Mouse (Mus musculus): ENCODE results near the gene Commd3. TPM values are rescaled to one million over a fixed set of nuclear protein-coding genes. Genes with fewer than 3 reads are reported as not detected.

Gene Commd3
- polyA plus RNA-seq, 2 experiments = 36.2 to 101 TPM

DNA sequence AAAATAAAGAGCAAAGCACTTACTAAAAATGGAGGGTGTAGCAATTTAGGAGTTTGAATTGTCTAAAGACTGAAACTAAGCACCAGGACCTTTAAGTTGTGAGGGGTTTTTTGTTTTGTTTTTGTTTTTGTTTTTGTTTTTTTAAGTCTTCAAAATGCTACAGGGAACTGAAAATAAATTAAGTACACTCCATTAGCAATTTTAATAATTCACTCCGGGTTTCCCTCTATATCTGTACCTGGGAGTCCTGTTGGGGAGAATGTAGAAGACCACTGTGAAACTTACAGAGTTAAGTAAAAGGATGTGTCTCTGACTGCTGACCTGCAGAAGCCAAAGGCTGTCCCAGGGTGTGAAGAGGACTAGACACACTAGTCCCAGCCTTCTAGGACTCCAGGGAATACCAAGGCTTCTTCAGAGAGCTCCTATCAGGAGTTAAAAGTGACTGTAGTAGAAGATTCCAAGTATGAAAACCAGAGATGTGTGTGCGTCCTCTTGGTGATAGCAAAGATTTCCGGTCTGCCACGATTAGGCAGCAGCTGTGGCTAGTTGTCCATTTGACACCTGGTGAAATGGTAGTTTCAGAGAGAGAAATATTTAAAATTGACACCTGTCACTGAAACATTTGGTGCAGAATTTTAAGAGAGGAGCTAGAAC is 25.5 kb downstream of the Commd3 start:
- TF ChIP-seq EP300 (IDR thresholded peaks at IDR 0.05; ENCODE audit: low read depth) (no peak), CTCF (IDR thresholded peaks at IDR 0.05; ENCODE audit: low read depth) (no peak)
- Histone ChIP-seq H3K4me3 (ENCODE audit: insufficient read depth in 1 of 2, low read depth in 2 of 2, low read length in 2 of 2) (no peak overlapping the region), H3K27ac (no peak overlapping the region), H3K36me3 (replicated peaks; ENCODE audit: control insufficient read depth, insufficient read depth, low read depth) (no peaks in the 10 kb centered on the region), H3K27me3 (ENCODE audit: control insufficient read depth, insufficient read depth, low read length) (peaks cover 79% of the 10 kb centered on the region), H3K9ac (replicated peaks) (no peak overlapping the region), H3K9me3 (ENCODE audit: control insufficient read depth, low read length) (no peaks in the 10 kb centered on the region), H3K4me1 (replicated peaks; ENCODE audit: control insufficient read depth in 2 of 2, insufficient read depth in 2 of 2, low read length in 1 of 2) (peaks cover 0 to 2% of the 10 kb centered on the region in 2 experiments; a peak in 1 of 4 replicates), H3K4me2 (ENCODE audit: low read depth) (no peak overlapping the region)
- 4% methylated on average over 4 of the region's 4 CpGs for WGBS (ENCODE audit: insufficient replicate concordance)
- DNase-seq (ENCODE audit: low read depth in 3 of 3, low spot score in 3 of 3) (no peak), ATAC-seq (ENCODE audit: insufficient read depth) (no peak)

- Histone ChIP-seq H3K9ac (replicated peaks) (no peak overlapping the region), H3K9me3 (ENCODE audit: control insufficient read depth, low read length) (no peaks in the 10 kb centered on the region), H3K4me2 (ENCODE audit: low read depth) (no peak overlapping the region), H3K4me3 (ENCODE audit: insufficient read depth in 1 of 2, low read depth in 2 of 2, low read length in 2 of 2) (no peak overlapping the region), H3K27me3 (ENCODE audit: control insufficient read depth, insufficient read depth, low read length) (peaks cover 70% of the 10 kb centered on the region), H3K4me1 (replicated peaks; ENCODE audit: control insufficient read depth in 2 of 2, insufficient read depth in 2 of 2, low read length in 1 of 2) (no peaks in the 10 kb centered on the region), H3K27ac (no peak overlapping the region), H3K36me3 (replicated peaks; ENCODE audit: control insufficient read depth, insufficient read depth, low read depth) (no peaks in the 10 kb centered on the region)
- WGBS (ENCODE audit: insufficient replicate concordance) = 1% methylated on average over 55 of the region's 56 CpGs
- TF ChIP-seq EP300 (IDR thresholded peaks at IDR 0.05; ENCODE audit: low read depth) (no peak), CTCF (IDR thresholded peaks at IDR 0.05; ENCODE audit: low read depth) (no peak)
- DNase-seq (ENCODE audit: low read depth in 3 of 3, low spot score in 3 of 3) (no peak), ATAC-seq (ENCODE audit: insufficient read depth) (no peak)
Measured at GRCm38 (mm10) chr2:18698663-18699385, 26.6 kb downstream of the Commd3 start.

DNA sequence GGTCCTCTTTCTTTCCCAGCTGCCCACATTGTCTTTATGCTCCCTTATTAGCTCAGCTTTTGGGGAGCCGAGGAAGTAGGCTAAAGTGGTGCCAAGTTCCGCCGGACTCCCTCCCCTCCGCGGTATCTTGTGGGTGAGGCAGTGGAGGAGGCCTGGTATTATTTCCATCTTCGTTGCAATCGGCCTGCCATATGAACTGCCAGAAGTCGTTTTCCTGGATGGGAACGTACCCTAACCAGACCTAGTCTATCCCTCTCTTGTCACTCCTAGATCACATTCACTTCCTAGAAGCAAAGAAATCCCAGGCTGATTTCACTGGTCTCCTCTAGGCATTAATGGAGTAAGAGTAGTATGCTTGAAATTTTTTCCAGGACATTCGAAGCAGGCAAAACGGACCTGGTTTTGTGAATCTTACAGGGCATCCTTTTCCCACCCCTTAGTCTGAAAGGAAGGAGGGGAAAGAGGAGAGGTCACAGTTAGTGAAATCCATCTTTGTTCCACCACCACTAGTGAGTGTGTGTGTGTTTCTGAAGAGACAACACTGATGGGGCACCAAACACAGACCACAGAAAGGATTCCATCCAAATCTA is 27.3 kb downstream of the Commd3 start:
- DNase-seq (ENCODE audit: low read depth in 3 of 3, low spot score in 3 of 3) = no peak
- no peaks in the 10 kb centered on the region for H3K9me3 ChIP-seq (ENCODE audit: control insufficient read depth, low read length)
- TF ChIP-seq CTCF (IDR thresholded peaks at IDR 0.05; ENCODE audit: low read depth) = no peak
- no peak for TF ChIP-seq EP300 (IDR thresholded peaks at IDR 0.05; ENCODE audit: low read depth)
- no peak overlapping the region for H3K4me2 ChIP-seq (ENCODE audit: low read depth)
- WGBS (ENCODE audit: insufficient replicate concordance) = 3% methylated on average over 11 of the region's 11 CpGs
- no peak overlapping the region for H3K9ac ChIP-seq (replicated peaks)
- no peak overlapping the region for H3K4me3 ChIP-seq (ENCODE audit: insufficient read depth in 1 of 2, low read depth in 2 of 2, low read length in 2 of 2)
- H3K27ac ChIP-seq = no peak overlapping the region
- H3K27me3 ChIP-seq (ENCODE audit: control insufficient read depth, insufficient read depth, low read length) = peaks cover 63% of the 10 kb centered on the region
- no peak for ATAC-seq (ENCODE audit: insufficient read depth)
- H3K36me3 ChIP-seq (replicated peaks; ENCODE audit: control insufficient read depth, insufficient read depth, low read depth) = no peaks in the 10 kb centered on the region
- no peaks in the 10 kb centered on the region for H3K4me1 ChIP-seq (replicated peaks; ENCODE audit: control insufficient read depth in 2 of 2, insufficient read depth in 2 of 2, low read length in 1 of 2)

GRCm38 (mm10) chr2:18710356-18710755 is 38.2 kb downstream of the Commd3 start:
- no peaks in the 10 kb centered on the region for H3K36me3 ChIP-seq (replicated peaks; ENCODE audit: control insufficient read depth, insufficient read depth, low read depth)
- no peak overlapping the region for H3K27ac ChIP-seq
- no peak for DNase-seq (ENCODE audit: low read depth in 3 of 3, low spot score in 3 of 3)
- no peak for ATAC-seq (ENCODE audit: insufficient read depth)
- H3K9ac ChIP-seq (replicated peaks) = no peak overlapping the region
- no peaks in the 10 kb centered on the region for H3K4me1 ChIP-seq (replicated peaks; ENCODE audit: control insufficient read depth in 2 of 2, insufficient read depth in 2 of 2, low read length in 1 of 2)
- 39% methylated on average over 3 of the region's 3 CpGs for WGBS (ENCODE audit: insufficient replicate concordance)
- H3K27me3 ChIP-seq (ENCODE audit: control insufficient read depth, insufficient read depth, low read length) = no peaks in the 10 kb centered on the region
- TF ChIP-seq EP300 (IDR thresholded peaks at IDR 0.05; ENCODE audit: low read depth) = no peak
- no peak for TF ChIP-seq CTCF (IDR thresholded peaks at IDR 0.05; ENCODE audit: low read depth)
- no peak overlapping the region for H3K4me2 ChIP-seq (ENCODE audit: low read depth)
- H3K4me3 ChIP-seq (ENCODE audit: insufficient read depth in 1 of 2, low read depth in 2 of 2, low read length in 2 of 2) = no peak overlapping the region
- no peaks in the 10 kb centered on the region for H3K9me3 ChIP-seq (ENCODE audit: control insufficient read depth, low read length)

DNA sequence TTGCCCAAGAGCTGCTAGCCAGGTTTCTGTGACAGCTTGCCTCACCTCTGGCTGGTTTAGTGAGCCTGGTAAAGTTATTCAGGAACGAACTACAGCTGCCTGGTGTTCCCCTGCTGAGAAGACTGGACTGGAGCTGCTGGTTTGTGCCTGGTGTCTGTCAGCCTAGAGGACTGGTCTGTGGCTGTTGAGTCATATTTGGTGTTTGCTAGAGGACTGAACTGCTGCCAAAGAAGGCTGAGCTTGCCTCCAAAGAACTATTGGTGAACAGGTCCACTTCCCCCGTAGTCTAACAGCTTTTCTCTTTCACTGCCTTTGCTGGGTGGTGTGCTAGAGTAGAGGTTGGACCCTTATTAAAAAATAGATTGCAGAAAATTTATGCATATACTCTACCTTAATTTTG is 40.9 kb downstream of the Commd3 start:
- TF ChIP-seq CTCF (IDR thresholded peaks at IDR 0.05; ENCODE audit: low read depth) = no peak
- no peak for TF ChIP-seq EP300 (IDR thresholded peaks at IDR 0.05; ENCODE audit: low read depth)
- Histone ChIP-seq H3K27ac (no peak overlapping the region), H3K4me3 (ENCODE audit: insufficient read depth in 1 of 2, low read depth in 2 of 2, low read length in 2 of 2) (no peak overlapping the region), H3K9me3 (ENCODE audit: control insufficient read depth, low read length) (no peaks in the 10 kb centered on the region), H3K9ac (replicated peaks) (no peak overlapping the region), H3K4me1 (replicated peaks; ENCODE audit: control insufficient read depth in 2 of 2, insufficient read depth in 2 of 2, low read length in 1 of 2) (no peaks in the 10 kb centered on the region), H3K27me3 (ENCODE audit: control insufficient read depth, insufficient read depth, low read length) (no peaks in the 10 kb centered on the region), H3K36me3 (replicated peaks; ENCODE audit: control insufficient read depth, insufficient read depth, low read depth) (no peaks in the 10 kb centered on the region), H3K4me2 (ENCODE audit: low read depth) (no peak overlapping the region)
- 52% methylated on average over 2 of the region's 2 CpGs for WGBS (ENCODE audit: insufficient replicate concordance)
- no peak for DNase-seq (ENCODE audit: low read depth in 3 of 3, low spot score in 3 of 3)
- no peak for ATAC-seq (ENCODE audit: insufficient read depth)
